Mouse (Mus musculus) liver, embryonic 14.5 days (tissue): ENCODE measurements around the gene Glce.

Source experiments
- CTCF ChIP-seq: IDR thresholded peaks from 2 replicates; pipeline ENCODE4 v1.5.1; 2016; ENCODE audit warnings: antibody characterized with exemption, low read depth, control low read depth
- EP300 ChIP-seq: IDR thresholded peaks from 2 replicates; pipeline ENCODE4 v1.6.1; 2016; ENCODE audit warnings: antibody characterized with exemption, low read depth

DNA sequence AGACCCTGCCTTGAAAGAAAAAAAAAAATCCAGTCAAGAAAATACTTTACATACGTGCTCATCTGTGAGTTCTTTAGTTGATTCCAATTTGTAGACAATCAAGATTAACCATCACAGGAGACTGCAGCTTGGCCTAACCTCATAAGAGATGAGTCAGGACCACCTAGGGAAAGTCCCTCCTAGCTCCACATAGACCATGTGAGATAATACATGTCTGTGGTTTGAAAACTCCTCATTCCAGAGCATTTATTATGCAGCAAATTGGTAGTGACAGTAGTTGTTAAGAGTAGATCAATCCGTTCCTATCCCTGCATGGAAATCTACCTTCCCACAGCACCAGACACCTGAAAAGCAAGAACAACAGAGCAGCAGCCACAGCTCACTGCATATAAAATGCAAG, 5.6 kb upstream of the Glce start:
- TF ChIP-seq CTCF, result no peak
- TF ChIP-seq EP300, result no peak
